Mouse (Mus musculus) cortical plate, adult 2 months (tissue): ENCODE data around the gene Hbs1l.

Source experiments
- CTCF ChIP-seq: fragments of 200-500 bp; IDR thresholded peaks from 2 replicates; pipeline ENCODE4 v1.5.1; 2011; ENCODE audit warnings: mild to moderate bottlenecking, control low read depth, low read length; ENCODE audit not compliant: insufficient read depth; ENCODE audit errors: extremely low read depth
- POLR2A ChIP-seq: fragments of 200-500 bp; IDR thresholded peaks from 2 replicates; pipeline ENCODE4 v1.6.1; 2011; ENCODE audit warnings: mild to moderate bottlenecking, low read length, control low read depth; ENCODE audit not compliant: insufficient read depth; ENCODE audit errors: extremely low read depth

GRCm38 (mm10) chr10:21287243-21288127 lies 8.3 kb upstream of the Hbs1l start:
- no peak for TF ChIP-seq POLR2A
- no peak for TF ChIP-seq CTCF
